Mouse (Mus musculus): ENCODE measurements around the gene Elof1. TPM values are rescaled to one million over a fixed set of nuclear protein-coding genes. Genes with fewer than 3 reads are reported as not detected.

The Elof1 gene
- polyA plus RNA-seq, 1 experiment from 2014 or later: 223 TPM

DNA sequence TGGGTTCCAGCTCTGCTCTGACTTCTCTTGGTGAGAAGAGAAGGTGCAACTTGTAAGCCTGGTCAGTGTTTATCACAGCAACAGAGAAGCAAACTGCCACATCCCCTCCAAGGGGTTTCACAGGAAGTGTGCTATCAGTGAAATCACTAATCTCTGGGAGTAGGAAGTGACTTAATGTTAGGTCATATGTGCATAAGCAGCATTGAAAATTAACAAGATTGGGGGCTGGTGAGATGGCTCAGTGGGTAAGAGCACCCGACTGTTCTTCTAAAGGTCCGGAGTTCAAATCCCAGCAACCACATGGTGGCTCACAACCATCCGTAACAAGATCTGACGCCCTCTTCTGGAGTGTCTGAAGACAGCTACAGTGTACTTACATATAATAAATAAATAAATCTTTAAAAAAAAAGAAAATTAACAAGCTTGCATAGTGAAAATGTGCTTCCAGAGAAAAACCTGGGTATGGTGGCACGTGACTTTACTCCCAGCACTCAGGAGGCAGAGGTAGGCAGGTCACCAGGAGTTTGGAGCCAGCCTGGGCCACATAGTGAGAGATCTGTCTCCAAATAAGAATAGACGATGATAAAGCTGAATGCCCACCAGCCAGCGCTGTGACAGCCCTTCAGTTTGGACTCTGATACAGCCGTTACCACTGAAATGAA lies 27.5 kb upstream of the Elof1 start:
- DNase-seq (ENCODE audit: low spot score) (no peak), ATAC-seq (ENCODE audit: insufficient number of reproducible peaks, low FRiP score, low TSS enrichment, low read depth) (no peak)

GRCm38 (mm10) chr9:22143108-22144037 lies 26.4 kb upstream of the Elof1 start:
- H3K27me3 ChIP-seq (ENCODE audit: control insufficient read depth, insufficient read depth, low read length): no peaks in the 10 kb centered on the region
- no peaks in the 10 kb centered on the region for H3K9me3 ChIP-seq (ENCODE audit: control insufficient read depth, low read length)
- no peaks in the 10 kb centered on the region for H3K4me1 ChIP-seq (ENCODE audit: control insufficient read depth, insufficient read depth, low read length)
- no peak overlapping the region for H3K4me3 ChIP-seq (ENCODE audit: low read depth, low read length)
- ATAC-seq (ENCODE audit: insufficient number of reproducible peaks, low FRiP score, low TSS enrichment, low read depth) (peak; percentile 51; the same call in 1 of the 2 replicates), DNase-seq (ENCODE audit: low spot score) (peak; percentile 94)
- WGBS: 54% methylated on average over 17 of the region's 17 CpGs
- H3K4me2 ChIP-seq (ENCODE audit: low read depth, severe bottlenecking): no peak overlapping the region
- H3K36me3 ChIP-seq (ENCODE audit: control insufficient read depth, insufficient read depth, low read length): no peaks in the 10 kb centered on the region
- no peak overlapping the region for H3K9ac ChIP-seq (ENCODE audit: low read length)
- H3K27ac ChIP-seq (replicated peaks; ENCODE audit: low read depth, low read length): no peak overlapping the region

More for the DNA sequence above, 27.5 kb upstream of the Elof1 start:
- Histone ChIP-seq H3K27ac (replicated peaks; ENCODE audit: low read depth, low read length) (no peak overlapping the region), H3K4me2 (ENCODE audit: low read depth, severe bottlenecking) (no peak overlapping the region), H3K9ac (ENCODE audit: low read length) (no peak overlapping the region), H3K4me3 (ENCODE audit: low read depth, low read length) (no peak overlapping the region), H3K9me3 (ENCODE audit: control insufficient read depth, low read length) (no peaks in the 10 kb centered on the region), H3K4me1 (ENCODE audit: control insufficient read depth, insufficient read depth, low read length) (no peaks in the 10 kb centered on the region), H3K27me3 (ENCODE audit: control insufficient read depth, insufficient read depth, low read length) (no peaks in the 10 kb centered on the region), H3K36me3 (ENCODE audit: control insufficient read depth, insufficient read depth, low read length) (no peaks in the 10 kb centered on the region)
- 85% methylated on average over 8 of the region's 8 CpGs for WGBS

- H3K4me3 ChIP-seq (ENCODE audit: low read depth, low read length): no peak overlapping the region
- no peaks in the 10 kb centered on the region for H3K36me3 ChIP-seq (ENCODE audit: control insufficient read depth, insufficient read depth, low read length)
- H3K27me3 ChIP-seq (ENCODE audit: control insufficient read depth, insufficient read depth, low read length): no peaks in the 10 kb centered on the region
- no peaks in the 10 kb centered on the region for H3K9me3 ChIP-seq (ENCODE audit: control insufficient read depth, low read length)
- 89% methylated on average over 5 of the region's 5 CpGs for WGBS
- H3K9ac ChIP-seq (ENCODE audit: low read length): no peak overlapping the region
- DNase-seq (ENCODE audit: low spot score) (no peak), ATAC-seq (ENCODE audit: insufficient number of reproducible peaks, low FRiP score, low TSS enrichment, low read depth) (no peak)
- no peak overlapping the region for H3K27ac ChIP-seq (replicated peaks; ENCODE audit: low read depth, low read length)
- H3K4me2 ChIP-seq (ENCODE audit: low read depth, severe bottlenecking): no peak overlapping the region
- H3K4me1 ChIP-seq (ENCODE audit: control insufficient read depth, insufficient read depth, low read length): no peaks in the 10 kb centered on the region
Measured at GRCm38 (mm10) chr9:22139746-22140145, 22.8 kb upstream of the Elof1 start.

- ATAC-seq (ENCODE audit: insufficient number of reproducible peaks, low FRiP score, low TSS enrichment, low read depth): no peak
- Histone ChIP-seq H3K4me2 (ENCODE audit: low read depth, severe bottlenecking) (no peak overlapping the region), H3K9me3 (ENCODE audit: control insufficient read depth, low read length) (no peaks in the 10 kb centered on the region), H3K27ac (replicated peaks; ENCODE audit: low read depth, low read length) (no peak overlapping the region), H3K9ac (ENCODE audit: low read length) (no peak overlapping the region), H3K4me1 (ENCODE audit: control insufficient read depth, insufficient read depth, low read length) (no peaks in the 10 kb centered on the region), H3K27me3 (ENCODE audit: control insufficient read depth, insufficient read depth, low read length) (no peaks in the 10 kb centered on the region), H3K4me3 (ENCODE audit: low read depth, low read length) (no peak overlapping the region), H3K36me3 (ENCODE audit: control insufficient read depth, insufficient read depth, low read length) (no peaks in the 10 kb centered on the region)
- 37% methylated on average over 2 of the region's 2 CpGs for WGBS
- DNase-seq (ENCODE audit: low spot score): peak; percentile 60
Measured at GRCm38 (mm10) chr9:22138480-22138879, 21.5 kb upstream of the Elof1 start.

- 4% methylated on average over 23 of the region's 23 CpGs for WGBS
- Histone ChIP-seq H3K9ac (ENCODE audit: low read length) (no peak overlapping the region; the same call in 1 of the 2 replicates), H3K27me3 (ENCODE audit: control insufficient read depth, insufficient read depth, low read length) (peaks cover under 1% of the 10 kb centered on the region; the same call in 1 of the 2 replicates), H3K4me2 (ENCODE audit: low read depth, severe bottlenecking) (peak overlapping the region; percentile 8; the same call in 1 of the 2 replicates), H3K4me1 (ENCODE audit: control insufficient read depth, insufficient read depth, low read length) (no peaks in the 10 kb centered on the region; the same call in 1 of the 2 replicates), H3K36me3 (ENCODE audit: control insufficient read depth, insufficient read depth, low read length) (no peaks in the 10 kb centered on the region), H3K4me3 (ENCODE audit: low read depth, low read length) (no peak overlapping the region), H3K27ac (replicated peaks; ENCODE audit: low read depth, low read length) (0 out of 2 replicates have a peak overlapping the region, but pooled peaks have one; percentile 15), H3K9me3 (ENCODE audit: control insufficient read depth, low read length) (no peaks in the 10 kb centered on the region)
- no peak for ATAC-seq (ENCODE audit: insufficient number of reproducible peaks, low FRiP score, low TSS enrichment, low read depth)
- peak; percentile 53 for DNase-seq (ENCODE audit: low spot score)
Measured at GRCm38 (mm10) chr9:22136765-22137547, 20.0 kb upstream of the Elof1 start.

- no peak within 1 kb of the TSS; the same call in 1 of the 2 replicates for H3K4me3 ChIP-seq (ENCODE audit: low read depth, low read length)
- peaks cover 2% of the 10 kb centered on the region; the same call in 1 of the 2 replicates for H3K27me3 ChIP-seq (ENCODE audit: control insufficient read depth, insufficient read depth, low read length)
- no peak for ATAC-seq (ENCODE audit: insufficient number of reproducible peaks, low FRiP score, low TSS enrichment, low read depth)
Measured at GRCm38 (mm10) chr9:22135644-22136390, 18.8 kb upstream of the Elof1 start, which contains the start of gene Acp5. Gene Acp5, minus strand, starts transcription at chr9:22135711.

DNA sequence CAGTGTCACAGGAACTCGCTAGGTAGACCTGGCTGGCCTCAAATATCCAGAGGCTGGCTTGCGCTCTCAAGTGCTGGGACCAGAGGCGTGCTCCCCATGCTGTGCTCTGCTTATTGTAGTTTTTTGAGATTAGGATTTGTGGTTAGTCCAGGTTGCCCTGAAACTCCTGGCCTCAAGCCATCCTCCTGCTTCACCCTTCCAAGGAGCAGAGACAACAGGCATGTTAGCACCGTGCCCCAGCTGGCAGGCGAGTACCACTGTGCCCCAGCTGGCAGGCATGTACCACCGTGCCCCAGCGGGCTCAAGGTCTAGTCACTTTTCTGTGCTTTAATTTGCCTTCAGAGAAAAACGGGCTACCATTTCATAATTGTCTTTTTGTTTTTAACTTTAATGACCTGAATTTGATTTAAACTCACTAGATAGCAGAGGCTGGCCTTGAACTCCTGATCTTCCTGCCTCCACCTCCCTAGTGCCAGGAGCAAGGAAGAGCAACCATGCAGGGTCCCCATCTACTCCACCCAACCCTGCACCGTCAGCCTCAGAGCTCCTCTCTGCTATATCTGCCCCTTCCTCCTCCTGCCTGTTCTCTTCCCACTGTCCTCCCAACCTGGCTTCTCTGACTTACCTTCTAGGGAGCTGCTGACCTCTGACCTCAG lies 18.1 kb upstream of the Elof1 start:
- Histone ChIP-seq H3K4me2 (ENCODE audit: low read depth, severe bottlenecking) (no peak overlapping the region), H3K36me3 (ENCODE audit: control insufficient read depth, insufficient read depth, low read length) (no peaks in the 10 kb centered on the region), H3K9ac (ENCODE audit: low read length) (no peak overlapping the region), H3K27me3 (ENCODE audit: control insufficient read depth, insufficient read depth, low read length) (peaks cover 2% of the 10 kb centered on the region; the same call in 1 of the 2 replicates), H3K27ac (replicated peaks; ENCODE audit: low read depth, low read length) (no peak overlapping the region), H3K4me3 (ENCODE audit: low read depth, low read length) (no peak overlapping the region; the same call in 1 of the 2 replicates), H3K9me3 (ENCODE audit: control insufficient read depth, low read length) (no peaks in the 10 kb centered on the region), H3K4me1 (ENCODE audit: control insufficient read depth, insufficient read depth, low read length) (peaks cover 8% of the 10 kb centered on the region; the same call in 1 of the 2 replicates)
- 82% methylated on average over 9 of the region's 9 CpGs for WGBS
- DNase-seq (ENCODE audit: low spot score) (no peak), ATAC-seq (ENCODE audit: insufficient number of reproducible peaks, low FRiP score, low TSS enrichment, low read depth) (no peak)

More at GRCm38 (mm10) chr9:22135644-22136390, 18.8 kb upstream of the Elof1 start, which contains the start of gene Acp5:
- 79% methylated on average over 7 of the region's 7 CpGs for WGBS
- peak within 1 kb of the TSS; percentile 8; the same call in 1 of the 2 replicates for H3K4me2 ChIP-seq (ENCODE audit: low read depth, severe bottlenecking)
- H3K36me3 ChIP-seq (ENCODE audit: control insufficient read depth, insufficient read depth, low read length): no peaks in the 10 kb centered on the region
- no peak within 1 kb of the TSS for H3K27ac ChIP-seq (replicated peaks; ENCODE audit: low read depth, low read length)
- peaks cover 8% of the 10 kb centered on the region; the same call in 1 of the 2 replicates for H3K4me1 ChIP-seq (ENCODE audit: control insufficient read depth, insufficient read depth, low read length)
- no peak for DNase-seq (ENCODE audit: low spot score)
- H3K9ac ChIP-seq (ENCODE audit: low read length): no peak within 1 kb of the TSS
- H3K9me3 ChIP-seq (ENCODE audit: control insufficient read depth, low read length): no peaks in the 10 kb centered on the region

Data from limb, embryonic 11.5 days (tissue).